In genomic region chr3:153658051-153658777, GRCm38 (mm10) we compare ENCODE assay signal across 8 mouse cellular contexts.
DNase-seq lines count a peak whose midpoint lies in the region; ATAC-seq and TF ChIP-seq lines count a peak whose summit lies in the region.

No protein-coding gene starts in this region.

- H3K36me3 ChIP-seq in embryonic facial prominence, embryonic 15.5 days = no peaks in the 10 kb centered on the region
- H3K36me3 ChIP-seq in liver, embryonic 14.5 days (replicated peaks; ENCODE audit: control insufficient read depth, insufficient read depth, low read depth) = no peaks in the 10 kb centered on the region

- H3K4me2 ChIP-seq in embryonic facial prominence, embryonic 15.5 days (replicated peaks) = no peak overlapping the region
- no peak overlapping the region for H3K4me2 ChIP-seq in liver, embryonic 14.5 days (ENCODE audit: low read depth)

- no peaks in the 10 kb centered on the region for H3K9me3 ChIP-seq in embryonic facial prominence, embryonic 15.5 days (replicated peaks)
- H3K9me3 ChIP-seq in liver, embryonic 14.5 days (ENCODE audit: control insufficient read depth, low read length) = no peaks in the 10 kb centered on the region

- no peak for TF ChIP-seq POLR2A in bone marrow, adult 2 months (IDR thresholded peaks at IDR 0.05; ENCODE audit: borderline replicate concordance, control insufficient read depth, low read depth, low read length)

- H3K27ac ChIP-seq in bone marrow, adult 2 months (ENCODE audit: control insufficient read depth, insufficient read depth, low read depth, low read length, poor library complexity) = no peak overlapping the region
- H3K27ac ChIP-seq in embryonic facial prominence, embryonic 15.5 days (replicated peaks) = no peak overlapping the region
- no peak overlapping the region for H3K27ac ChIP-seq in liver, embryonic 14.5 days

- no peak for TF ChIP-seq EP300 in liver, embryonic 14.5 days (IDR thresholded peaks at IDR 0.05; ENCODE audit: low read depth)

- TF ChIP-seq CTCF in bone marrow, adult 2 months (IDR thresholded peaks at IDR 0.05; ENCODE audit: control insufficient read depth, insufficient read depth, low read length) = peak; percentile 75
- TF ChIP-seq CTCF in liver, embryonic 14.5 days (IDR thresholded peaks at IDR 0.05; ENCODE audit: low read depth) = peak; percentile 92

- DNase-seq in left cerebral cortex, adult 18-20 months (ENCODE audit: low spot score in 2 of 2) = peak; percentile 48 to 64
- no peak for DNase-seq in left cerebral cortex, adult 11 months (ENCODE audit: low spot score)
- peak; percentile 68 for DNase-seq in kidney, adult 18-20 months
- no peak for DNase-seq in liver, embryonic 14.5 days (ENCODE audit: low read depth in 3 of 3, low spot score in 3 of 3)
- DNase-seq in right cerebral cortex, adult 2 months (ENCODE audit: low spot score in 2 of 2) = peak; percentile 61 to 79
- DNase-seq in urinary bladder, postnatal 4 days (ENCODE audit: low spot score in 2 of 2) = no peak

- no peak overlapping the region for H3K9ac ChIP-seq in embryonic facial prominence, embryonic 15.5 days
- no peak overlapping the region for H3K9ac ChIP-seq in liver, embryonic 14.5 days (replicated peaks)

- ATAC-seq in embryonic facial prominence, embryonic 15.5 days (ENCODE audit: insufficient number of reproducible peaks, low FRiP score, low TSS enrichment, low read depth) = peak; percentile 36; the same call in 1 of the 2 replicates
- peak; percentile 70 for ATAC-seq in liver, embryonic 14.5 days (ENCODE audit: insufficient read depth)

- H3K27me3 ChIP-seq in embryonic facial prominence, embryonic 15.5 days = no peaks in the 10 kb centered on the region
- H3K27me3 ChIP-seq in liver, embryonic 14.5 days (ENCODE audit: control insufficient read depth, insufficient read depth, low read length) = no peaks in the 10 kb centered on the region

- no peaks in the 10 kb centered on the region for H3K4me1 ChIP-seq in bone marrow, adult 2 months (ENCODE audit: control insufficient read depth, insufficient read depth, low read length)
- H3K4me1 ChIP-seq in embryonic facial prominence, embryonic 15.5 days = peaks cover 20% of the 10 kb centered on the region
- H3K4me1 ChIP-seq in liver, embryonic 14.5 days (replicated peaks; ENCODE audit: control insufficient read depth in 2 of 2, insufficient read depth in 2 of 2, low read length in 1 of 2) = peaks cover 0 to 3% of the 10 kb centered on the region in 2 experiments; a peak in 2 of 4 replicates

- H3K4me3 ChIP-seq in bone marrow, adult 2 months (replicated peaks; ENCODE audit: control insufficient read depth, low read depth, low read length) = no peak overlapping the region
- H3K4me3 ChIP-seq in embryonic facial prominence, embryonic 15.5 days (replicated peaks) = no peak overlapping the region
- no peak overlapping the region for H3K4me3 ChIP-seq in liver, embryonic 14.5 days (ENCODE audit: insufficient read depth in 1 of 2, low read depth in 2 of 2, low read length in 2 of 2)

- WGBS in bone marrow, adult 2 months = 66% methylated on average over 22 of the region's 22 CpGs
- 66% methylated on average over 22 of the region's 22 CpGs for WGBS in embryonic facial prominence, embryonic 15.5 days
- 65% methylated on average over 22 of the region's 22 CpGs for WGBS in liver, embryonic 14.5 days (ENCODE audit: insufficient replicate concordance)

Comparison
In these comparisons a context has a peak if more than half of its experiments do, and no peak if none do; other contexts are left out.
1. DNase-seq: peak in left cerebral cortex, adult 18-20 months (2 of 2), kidney, adult 18-20 months (single experiment) and right cerebral cortex, adult 2 months (2 of 2); none in left cerebral cortex, adult 11 months (single experiment), liver, embryonic 14.5 days (0 of 3) and urinary bladder, postnatal 4 days (0 of 2).